ENCODE assay signal across 10 mouse cellular contexts in the genomic region with DNA sequence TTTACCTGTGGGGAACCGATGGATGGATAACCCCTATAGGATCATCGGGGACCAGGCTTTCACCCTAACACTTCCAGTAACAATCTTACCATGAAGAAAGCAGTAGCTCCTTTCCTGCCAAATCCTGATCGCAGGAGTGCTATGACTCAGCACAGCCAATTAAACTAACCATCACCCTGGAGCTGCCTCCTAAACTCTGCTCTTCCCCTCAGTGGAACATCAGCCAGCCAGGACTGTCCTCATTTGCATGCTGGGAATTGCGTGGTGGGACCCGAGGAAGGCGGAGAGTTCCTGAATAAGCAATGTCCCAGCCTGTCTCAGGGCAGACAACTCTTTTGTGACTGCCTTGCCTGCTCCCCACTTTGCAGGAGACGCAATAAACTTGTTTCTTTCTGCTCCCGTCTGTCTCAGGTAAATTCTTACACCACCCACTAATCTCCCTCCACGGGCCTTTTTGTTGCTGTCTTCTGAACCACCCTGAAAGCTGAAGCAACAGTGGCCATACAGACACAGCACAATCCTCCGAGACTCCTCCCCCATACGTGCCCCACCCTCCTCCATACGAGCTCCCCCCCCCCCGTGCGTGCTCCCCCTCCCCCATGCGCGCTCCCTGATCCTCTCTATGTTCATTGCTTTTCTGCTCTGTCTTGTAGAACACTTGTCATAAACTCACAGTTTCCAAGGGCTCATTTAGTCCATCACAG.
DNase-seq lines count a peak whose midpoint lies in the region; ATAC-seq and TF ChIP-seq lines count a peak whose summit lies in the region.
"Had no signal": no experiment of that assay in that cellular context is flagged by ENCODE, and none has a peak within 500 bp of the region (broad histone marks: within the 10 kb centered on the region; RNA-seq: fewer than 3 reads in every experiment).

No protein-coding gene starts in this region.

- peaks cover 4% of the 10 kb centered on the region; the same call in 1 of the 2 replicates for H3K4me1 ChIP-seq in kidney, embryonic 16.5 days (ENCODE audit: insufficient read depth, low read length)
- peaks cover 7% of the 10 kb centered on the region for H3K4me1 ChIP-seq in forebrain, embryonic 15.5 days
- peaks cover 14% of the 10 kb centered on the region; the same call in 1 of the 2 replicates for H3K4me1 ChIP-seq in midbrain, embryonic 15.5 days
- H3K4me1 ChIP-seq in thymus, adult 2 months (replicated peaks; ENCODE audit: control insufficient read depth, insufficient read depth, low read length), result no peaks in the 10 kb centered on the region

- DNase-seq in kidney, postnatal 14 days, result no peak
- no peak for DNase-seq in Patski (ENCODE audit: low read depth, low spot score)
- DNase-seq in adrenal gland, postnatal 36 days, result no peak
- no peak for DNase-seq in thymus, adult 2 months
- no peak for DNase-seq in gastrocnemius, adult 18-20 months (ENCODE audit: low spot score)
- DNase-seq: cerebellum, postnatal 14 days; gastrocnemius, postnatal 36 days had no signal

- H3K4me3 ChIP-seq in kidney, embryonic 16.5 days (ENCODE audit: low read length), result no peak overlapping the region
- H3K4me3 ChIP-seq in forebrain, embryonic 15.5 days, result no peak overlapping the region
- no peak overlapping the region for H3K4me3 ChIP-seq in midbrain, embryonic 15.5 days
- H3K4me3 ChIP-seq in thymus, adult 2 months (ENCODE audit: control insufficient read depth, insufficient read depth, low read length), result no peak overlapping the region

- TF ChIP-seq POLR2A in thymus, adult 2 months (IDR thresholded peaks at IDR 0.05; ENCODE audit: control insufficient read depth, extremely low read depth, insufficient read depth, low read length, poor library complexity), result no peak

- POLR2A ChIA-PET in Patski (lab: Charles Lee), result no interaction called here

- in situ Hi-C loops in Patski (cut with MboI; ENCODE audit: low pct_unique_long_range_greater_than_20kb), result no loop called here

- H3K9me3 ChIP-seq in kidney, embryonic 16.5 days (ENCODE audit: low read length), result no peaks in the 10 kb centered on the region
- no peaks in the 10 kb centered on the region for H3K9me3 ChIP-seq in forebrain, embryonic 15.5 days
- no peaks in the 10 kb centered on the region for H3K9me3 ChIP-seq in midbrain, embryonic 15.5 days

- H3K4me2 ChIP-seq in kidney, embryonic 16.5 days (replicated peaks; ENCODE audit: low read depth, low read length), result peak overlapping the region; percentile 32; the same call in 1 of the 2 replicates
- no peak overlapping the region for H3K4me2 ChIP-seq in forebrain, embryonic 15.5 days (replicated peaks)
- peak overlapping the region; percentile 8; the same call in 1 of the 2 replicates for H3K4me2 ChIP-seq in midbrain, embryonic 15.5 days

- no peaks in the 10 kb centered on the region for H3K27me3 ChIP-seq in kidney, embryonic 16.5 days (ENCODE audit: insufficient read depth, low read length)
- no peaks in the 10 kb centered on the region for H3K27me3 ChIP-seq in Patski
- no peaks in the 10 kb centered on the region for H3K27me3 ChIP-seq in forebrain, embryonic 15.5 days
- H3K27me3 ChIP-seq in midbrain, embryonic 15.5 days (replicated peaks), result no peaks in the 10 kb centered on the region
- no peaks in the 10 kb centered on the region for H3K27me3 ChIP-seq in thymus, adult 2 months (ENCODE audit: control insufficient read depth, insufficient read depth, low read length)

- no peak overlapping the region for H3K9ac ChIP-seq in kidney, embryonic 16.5 days (replicated peaks; ENCODE audit: low read length)
- no peak overlapping the region for H3K9ac ChIP-seq in forebrain, embryonic 15.5 days (replicated peaks)
- no peak overlapping the region for H3K9ac ChIP-seq in midbrain, embryonic 15.5 days

- CTCF ChIA-PET in Patski (lab: Charles Lee), result interaction anchor here (0.6 to 1.9 kb wide), 2 partner anchors 11 to 1644 kb away, joined by 3 to 7 read pairs; no protein-coding TSS in a partner anchor

- no peaks in the 10 kb centered on the region for H3K36me3 ChIP-seq in kidney, embryonic 16.5 days (ENCODE audit: insufficient read depth, low read length)
- H3K36me3 ChIP-seq in forebrain, embryonic 15.5 days, result no peaks in the 10 kb centered on the region
- H3K36me3 ChIP-seq in midbrain, embryonic 15.5 days (replicated peaks), result no peaks in the 10 kb centered on the region
- no peaks in the 10 kb centered on the region for H3K36me3 ChIP-seq in thymus, adult 2 months (ENCODE audit: control insufficient read depth, insufficient read depth, low read length)

- TF ChIP-seq CTCF in Patski (IDR thresholded peaks at IDR 0.05), result no peak
- TF ChIP-seq CTCF in thymus, adult 2 months (IDR thresholded peaks at IDR 0.05; ENCODE audit: borderline replicate concordance, control insufficient read depth, extremely low read depth, insufficient read depth, low read length, poor library complexity), result no peak

- ATAC-seq in kidney, embryonic 16.5 days (ENCODE audit: low FRiP score, low TSS enrichment), result peak; percentile 77; the same call in 1 of the 2 replicates
- ATAC-seq in Patski, result peak; percentile 39
- ATAC-seq in forebrain, embryonic 15.5 days (replicated peaks), result peak; percentile 45; the same call in 1 of the 2 replicates
- ATAC-seq in midbrain, embryonic 15.5 days (replicated peaks), result peak; percentile 63; the same call in 1 of the 2 replicates

- 31% methylated on average over 16 of the region's 16 CpGs for WGBS in kidney, embryonic 16.5 days
- 25% methylated on average over 16 of the region's 16 CpGs for WGBS in forebrain, embryonic 15.5 days
- 25% methylated on average over 16 of the region's 16 CpGs for WGBS in midbrain, embryonic 15.5 days
- WGBS in thymus, adult 2 months, result 73% methylated on average over 16 of the region's 16 CpGs

- no peak overlapping the region for H3K27ac ChIP-seq in kidney, embryonic 16.5 days (ENCODE audit: low read length)
- no peak overlapping the region for H3K27ac ChIP-seq in forebrain, embryonic 15.5 days (replicated peaks)
- H3K27ac ChIP-seq in midbrain, embryonic 15.5 days, result no peak overlapping the region
- H3K27ac ChIP-seq in thymus, adult 2 months (ENCODE audit: control insufficient read depth, insufficient read depth, low read length), result no peak overlapping the region
